Mouse (Mus musculus) cerebellum, adult (tissue): ENCODE results near the gene Olfr1204.

ENCODE experiments used
- ATAC-seq: cut with Nextera tagmentation; 2 replicates; pipeline ENCODE4 v1.9.2; 2017; ENCODE audit warnings: mild to moderate bottlenecking, moderate library complexity, mixed read lengths; ENCODE audit not compliant: insufficient number of reproducible peaks, low FRiP score, low TSS enrichment

Gene Olfr1204

GRCm38 (mm10) chr2:88848992-88849391 lies at the start of gene Olfr1204:
Gene Olfr1204, plus strand, starts transcription at chr2:88849292.
- no peak for ATAC-seq

- no peak for ATAC-seq
Measured at GRCm38 (mm10) chr2:88814196-88814595, 34.9 kb upstream of the Olfr1204 start, which contains the start of gene Olfr1202. Gene Olfr1202, plus strand, starts transcription at chr2:88814496.

- no peak for ATAC-seq
Measured at GRCm38 (mm10) chr2:88829437-88829836, 19.7 kb upstream of the Olfr1204 start, which contains the start of gene Olfr1205. Gene Olfr1205, plus strand, starts transcription at chr2:88829737.

GRCm38 (mm10) chr2:88838477-88838876 lies 10.6 kb upstream of the Olfr1204 start:
- ATAC-seq, result no peak

- ATAC-seq, result no peak
Measured at GRCm38 (mm10) chr2:88862931-88863330, 13.8 kb downstream of the Olfr1204 start, which contains the start of gene Olfr1206. Gene Olfr1206, plus strand, starts transcription at chr2:88863231.

- no peak for ATAC-seq
Measured at GRCm38 (mm10) chr2:88902211-88902610, 53.1 kb downstream of the Olfr1204 start, which contains the start of gene Olfr1208. Gene Olfr1208, minus strand, starts transcription at chr2:88902311.
